Mouse (Mus musculus): ENCODE data around the gene Ezh1.

Ezh1 gene

GRCm38 (mm10) chr11:101246702-101247012 is 20.4 kb upstream of the Ezh1 start:
- no peak for DNase-seq (ENCODE audit: low spot score in 2 of 2)

- DNase-seq (ENCODE audit: low spot score in 2 of 2): no peak
Observed at GRCm38 (mm10) chr11:101245855-101246701, 19.8 kb upstream of the Ezh1 start, which contains the start of gene Ramp2. Gene Ramp2, plus strand, starts transcription at chr11:101246028.

- DNase-seq (ENCODE audit: low spot score in 2 of 2): no peak
Observed at GRCm38 (mm10) chr11:101245071-101245470, 18.8 kb upstream of the Ezh1 start.

GRCm38 (mm10) chr11:101238071-101238647 is 11.9 kb upstream of the Ezh1 start:
- DNase-seq (ENCODE audit: low spot score in 2 of 2): no peak

GRCm38 (mm10) chr11:101236782-101237181 is 10.5 kb upstream of the Ezh1 start:
- no peak for DNase-seq (ENCODE audit: low spot score in 2 of 2)

- no peak for DNase-seq (ENCODE audit: low spot score in 2 of 2)
Observed at GRCm38 (mm10) chr11:101235429-101235828, 9.2 kb upstream of the Ezh1 start.

GRCm38 (mm10) chr11:101234124-101234523 is 7.9 kb upstream of the Ezh1 start:
- DNase-seq (ENCODE audit: low spot score in 2 of 2): no peak

- DNase-seq (ENCODE audit: low spot score in 2 of 2): no peak
Observed at GRCm38 (mm10) chr11:101233240-101233639, 7.0 kb upstream of the Ezh1 start.

- DNase-seq (ENCODE audit: low spot score in 2 of 2): no peak
Observed at GRCm38 (mm10) chr11:101232010-101232839, 6.0 kb upstream of the Ezh1 start.

- DNase-seq (ENCODE audit: low spot score in 2 of 2): no peak
Observed at GRCm38 (mm10) chr11:101230991-101231871, 5.0 kb upstream of the Ezh1 start.

GRCm38 (mm10) chr11:101230526-101230925 is 4.3 kb upstream of the Ezh1 start:
- no peak for DNase-seq (ENCODE audit: low spot score in 2 of 2)

- DNase-seq (ENCODE audit: low spot score in 2 of 2): no peak
Observed at GRCm38 (mm10) chr11:101230061-101230511, 3.8 kb upstream of the Ezh1 start.

GRCm38 (mm10) chr11:101229361-101229900 is 3.2 kb upstream of the Ezh1 start:
- no peak for DNase-seq (ENCODE audit: low spot score in 2 of 2)

- DNase-seq (ENCODE audit: low spot score in 2 of 2): no peak
Observed at GRCm38 (mm10) chr11:101225331-101226064, 765 bp downstream of the Ezh1 start.

- DNase-seq (ENCODE audit: low spot score in 2 of 2): no peak
Observed at GRCm38 (mm10) chr11:101224337-101224736, 1.9 kb downstream of the Ezh1 start.

- DNase-seq (ENCODE audit: low spot score in 2 of 2): no peak
Observed at GRCm38 (mm10) chr11:101221306-101221986, 4.8 kb downstream of the Ezh1 start.

- DNase-seq (ENCODE audit: low spot score in 2 of 2): no peak
Observed at GRCm38 (mm10) chr11:101220853-101221252, 5.4 kb downstream of the Ezh1 start.

- no peak for DNase-seq (ENCODE audit: low spot score in 2 of 2)
Observed at GRCm38 (mm10) chr11:101218436-101219055, 7.7 kb downstream of the Ezh1 start.

GRCm38 (mm10) chr11:101216936-101217335 is 9.3 kb downstream of the Ezh1 start:
- DNase-seq (ENCODE audit: low spot score in 2 of 2): no peak
